Mouse (Mus musculus) forebrain, embryonic 14.5 days (tissue): ENCODE measurements at regions not wholly inside any gene's neighbourhood (a gene's known extent, or its start where the extent isn't known, plus 50 kb on each side); places are given as distances from the start of the nearest gene placed in this dataset.

Source experiments
- ATAC-seq: fragments of 200-750 bp; cut with Nextera tagmentation; 2 replicates; pipeline ENCODE4 v1.8.0; 2017; ENCODE audit warnings: mild to moderate bottlenecking, moderate library complexity
- DNase-seq: peaks from one replicate; pipeline ENCODE4 v3.0.0-alpha.2; 2015; ENCODE audit warnings: low spot score
- H3K27ac ChIP-seq: fragments of 300-500 bp; sonication (generic); 2 replicates; pipeline ENCODE4 v1.5.1; 2014; ENCODE audit warnings: low read depth, mild to moderate bottlenecking, control low read depth, low read length, moderate library complexity
- H3K27me3 ChIP-seq: fragments of 300-500 bp; sonication (generic); replicated peaks from 2 replicates; pipeline ENCODE4 v1.6.1; 2014; ENCODE audit warnings: low read length, control low read depth, mixed read lengths; ENCODE audit not compliant: control insufficient read depth, insufficient read depth
- H3K36me3 ChIP-seq: fragments of 300-500 bp; sonication (generic); 2 replicates; pipeline ENCODE4 v1.6.1; 2014; ENCODE audit warnings: low read length, control low read depth; ENCODE audit not compliant: control insufficient read depth, insufficient read depth
- H3K4me1 ChIP-seq: fragments of 300-500 bp; sonication (generic); 2 replicates; pipeline ENCODE4 v1.6.1; 2014; ENCODE audit warnings: antibody characterized with exemption, low read length, control low read depth; ENCODE audit not compliant: control insufficient read depth, insufficient read depth
- H3K4me2 ChIP-seq: fragments of 300-500 bp; sonication (generic); 2 replicates; pipeline ENCODE4 v1.6.1; 2014; ENCODE audit warnings: mild to moderate bottlenecking, control low read depth, low read length
- H3K4me3 ChIP-seq: fragments of 300-500 bp; sonication (generic); 2 replicates; pipeline ENCODE4 v1.5.1; 2014; ENCODE audit warnings: low read depth, low read length, control low read depth
- H3K9ac ChIP-seq: fragments of 300-500 bp; sonication (generic); 2 replicates; pipeline ENCODE4 v1.6.1; 2014; ENCODE audit warnings: mild to moderate bottlenecking, low read length, control low read depth, moderate library complexity
- H3K9me3 ChIP-seq: fragments of 300-500 bp; sonication (generic); replicated peaks from 2 replicates; pipeline ENCODE4 v1.6.1; 2016; ENCODE audit warnings: low read length, control low read depth, mixed read lengths; ENCODE audit not compliant: control insufficient read depth
- WGBS: fragments of 180-500 bp; shearing (Covaris S2); extraction: QIAGEN DNeasy Blood & Tissue Kit; methylation state at CpG from one replicate; pipeline ENCODE4 v1.1.7; 2014; 5-methylcytosine and 5-hydroxymethylcytosine counted together

GRCm38 (mm10) chr8:63587871-63588270 is 364.2 kb downstream of the Sgo2b start:
- H3K9me3 ChIP-seq = no peaks in the 10 kb centered on the region
- no peaks in the 10 kb centered on the region for H3K36me3 ChIP-seq
- no peak for ATAC-seq
- no peaks in the 10 kb centered on the region for H3K27me3 ChIP-seq
- H3K27ac ChIP-seq = no peak overlapping the region
- H3K4me2 ChIP-seq = no peak overlapping the region
- no peak overlapping the region for H3K4me3 ChIP-seq
- no peaks in the 10 kb centered on the region for H3K4me1 ChIP-seq
- no peak for DNase-seq
- no peak overlapping the region for H3K9ac ChIP-seq
- 79% methylated on average over 3 of the region's 3 CpGs for WGBS

DNA sequence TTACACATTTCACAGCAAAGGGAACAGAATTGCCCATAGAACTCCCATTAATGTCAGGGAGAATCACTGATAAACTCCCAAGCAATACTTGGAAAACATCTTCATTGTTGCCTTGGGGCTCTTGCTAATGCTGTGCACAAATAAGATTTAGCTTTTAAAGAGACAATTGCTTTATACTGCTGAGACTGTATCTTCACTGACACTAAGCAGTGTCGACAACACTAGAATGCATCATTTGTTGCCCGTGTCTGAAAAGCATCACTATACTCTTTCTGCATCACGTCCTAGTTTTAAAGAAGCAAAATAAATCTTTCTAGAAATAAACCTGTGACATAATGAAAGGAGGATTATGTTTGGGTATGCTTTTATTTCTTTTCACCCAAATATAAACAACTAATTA is 377.5 kb downstream of the Sgo2b start:
- WGBS = 86% methylated on average over 3 of the region's 3 CpGs
- Histone ChIP-seq H3K4me3 (no peak overlapping the region), H3K4me2 (no peak overlapping the region), H3K27me3 (no peaks in the 10 kb centered on the region), H3K9me3 (no peaks in the 10 kb centered on the region), H3K4me1 (no peaks in the 10 kb centered on the region), H3K36me3 (no peaks in the 10 kb centered on the region), H3K9ac (no peak overlapping the region), H3K27ac (no peak overlapping the region)
- DNase-seq (no peak), ATAC-seq (no peak)

DNA sequence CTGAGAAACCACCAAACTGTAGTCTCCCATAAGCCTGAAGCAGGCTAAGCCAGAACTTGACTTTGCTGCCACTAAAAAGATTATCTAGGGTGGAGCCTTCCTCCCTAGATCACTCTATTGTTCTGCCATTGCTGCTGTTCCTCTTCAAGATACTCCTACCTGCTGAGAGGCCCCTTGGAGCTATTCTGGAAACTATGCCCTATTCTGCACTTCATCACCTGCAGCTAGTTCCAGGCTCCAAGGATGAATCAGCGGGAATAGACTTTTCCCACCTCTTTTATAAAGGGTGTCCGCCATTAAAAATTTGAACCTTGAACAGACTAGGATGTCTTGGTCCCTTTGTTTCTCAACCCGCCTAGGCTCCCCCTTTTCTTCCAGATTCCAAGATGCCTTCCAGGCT is 412.8 kb downstream of the Sgo2b start:
- H3K4me1 ChIP-seq = no peaks in the 10 kb centered on the region
- no peak overlapping the region for H3K27ac ChIP-seq
- no peak overlapping the region for H3K4me3 ChIP-seq
- H3K27me3 ChIP-seq = no peaks in the 10 kb centered on the region
- no peaks in the 10 kb centered on the region for H3K36me3 ChIP-seq
- no peak overlapping the region for H3K9ac ChIP-seq
- no peaks in the 10 kb centered on the region for H3K9me3 ChIP-seq
- ATAC-seq = no peak
- H3K4me2 ChIP-seq = no peak overlapping the region
- DNase-seq = no peak
- 92% methylated on average over 3 of the region's 3 CpGs for WGBS

DNA sequence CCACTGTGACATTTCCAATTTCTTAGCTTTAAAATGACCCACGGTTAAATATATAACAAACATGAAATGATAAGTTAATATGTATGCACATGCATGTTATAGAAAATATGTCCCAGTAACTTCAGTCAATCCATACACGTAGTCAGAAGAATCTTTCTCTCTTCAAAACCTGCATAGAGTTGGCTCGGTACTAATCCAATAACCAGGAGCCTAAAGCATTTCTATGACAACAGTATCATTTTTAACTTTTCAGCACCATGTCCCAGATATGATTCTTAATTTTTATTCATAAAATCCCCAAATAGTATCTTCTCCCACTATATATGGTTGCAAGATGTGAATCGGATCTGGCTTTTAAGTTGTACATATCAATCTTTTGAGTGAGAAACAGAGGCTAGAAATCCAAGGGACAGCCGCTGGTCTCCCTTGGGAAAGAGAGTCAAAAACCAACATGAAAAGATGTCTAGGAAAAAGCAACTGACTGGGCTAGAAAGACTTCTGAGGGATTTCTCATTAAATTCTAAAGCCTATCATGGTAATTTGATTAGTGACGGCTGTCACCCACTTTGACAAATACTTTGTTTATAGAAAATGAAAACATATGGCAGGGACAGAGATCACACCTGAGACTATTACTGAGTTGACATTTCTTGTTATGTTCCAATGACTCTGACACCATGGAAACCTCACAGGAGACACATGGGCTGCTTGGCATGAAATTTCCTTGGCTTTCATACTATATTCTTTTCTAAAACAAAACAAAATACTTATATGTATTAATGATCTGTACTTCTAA is 422.1 kb downstream of the Sgo2b start:
- H3K4me3 ChIP-seq = no peak overlapping the region
- no peak for ATAC-seq
- no peak overlapping the region for H3K27ac ChIP-seq
- no peaks in the 10 kb centered on the region for H3K27me3 ChIP-seq
- no peaks in the 10 kb centered on the region for H3K4me1 ChIP-seq
- DNase-seq = peak; percentile 11
- 88% methylated on average over 6 of the region's 6 CpGs for WGBS
- no peaks in the 10 kb centered on the region for H3K36me3 ChIP-seq
- H3K4me2 ChIP-seq = no peak overlapping the region
- no peak overlapping the region for H3K9ac ChIP-seq
- no peaks in the 10 kb centered on the region for H3K9me3 ChIP-seq
